Mouse (Mus musculus): Measurements from ENCODE around the gene Zfp689. TPM values are rescaled to one million over a fixed set of nuclear protein-coding genes. Genes with fewer than 3 reads are reported as not detected.
A peak's percentile ranks its signal among the peaks of the same experiment; 100 is the strongest.

Gene Zfp689
- polyA plus RNA-seq, 1 experiment from 2014 or later: 13.1 TPM

GRCm38 (mm10) chr7:127477687-127478634 is 29.0 kb upstream of the Zfp689 start:
- H3K9ac ChIP-seq: peak overlapping the region; percentile 98
- peaks cover 58% of the 10 kb centered on the region for H3K36me3 ChIP-seq
- under 1% methylated on average over 50 of the region's 50 CpGs for WGBS
- H3K4me1 ChIP-seq: peaks cover 26% of the 10 kb centered on the region
- peak; percentile 93 for ATAC-seq (ENCODE audit: insufficient number of reproducible peaks, insufficient read depth, low FRiP score, low TSS enrichment, low read depth)
- peak overlapping the region; percentile 98 for H3K27ac ChIP-seq
- no peaks in the 10 kb centered on the region for H3K27me3 ChIP-seq
- no peaks in the 10 kb centered on the region for H3K9me3 ChIP-seq
- peak overlapping the region; percentile 99 for H3K4me3 ChIP-seq
- H3K4me2 ChIP-seq: peak overlapping the region; percentile 98

- Histone ChIP-seq H3K27ac (peak overlapping the region; percentile 98), H3K27me3 (no peaks in the 10 kb centered on the region), H3K4me1 (peaks cover 34% of the 10 kb centered on the region), H3K9ac (peak overlapping the region; percentile 98), H3K4me3 (peak overlapping the region; percentile 99), H3K9me3 (no peaks in the 10 kb centered on the region), H3K36me3 (peaks cover 48% of the 10 kb centered on the region), H3K4me2 (peak overlapping the region; percentile 98)
- WGBS: 81% methylated on average over 4 of the region's 4 CpGs
- no peak for ATAC-seq (ENCODE audit: insufficient number of reproducible peaks, insufficient read depth, low FRiP score, low TSS enrichment, low read depth)
Observed at GRCm38 (mm10) chr7:127476855-127477254, 27.9 kb upstream of the Zfp689 start.

- Histone ChIP-seq H3K9ac (no peak overlapping the region), H3K9me3 (no peaks in the 10 kb centered on the region), H3K27ac (no peak overlapping the region), H3K4me2 (no peak overlapping the region), H3K36me3 (peaks cover 44% of the 10 kb centered on the region), H3K4me1 (peaks cover 34% of the 10 kb centered on the region), H3K4me3 (no peak overlapping the region), H3K27me3 (no peaks in the 10 kb centered on the region)
- 93% methylated on average over 11 of the region's 11 CpGs for WGBS
- ATAC-seq (ENCODE audit: insufficient number of reproducible peaks, insufficient read depth, low FRiP score, low TSS enrichment, low read depth): no peak
Observed at GRCm38 (mm10) chr7:127476336-127476735, 27.4 kb upstream of the Zfp689 start.

DNA sequence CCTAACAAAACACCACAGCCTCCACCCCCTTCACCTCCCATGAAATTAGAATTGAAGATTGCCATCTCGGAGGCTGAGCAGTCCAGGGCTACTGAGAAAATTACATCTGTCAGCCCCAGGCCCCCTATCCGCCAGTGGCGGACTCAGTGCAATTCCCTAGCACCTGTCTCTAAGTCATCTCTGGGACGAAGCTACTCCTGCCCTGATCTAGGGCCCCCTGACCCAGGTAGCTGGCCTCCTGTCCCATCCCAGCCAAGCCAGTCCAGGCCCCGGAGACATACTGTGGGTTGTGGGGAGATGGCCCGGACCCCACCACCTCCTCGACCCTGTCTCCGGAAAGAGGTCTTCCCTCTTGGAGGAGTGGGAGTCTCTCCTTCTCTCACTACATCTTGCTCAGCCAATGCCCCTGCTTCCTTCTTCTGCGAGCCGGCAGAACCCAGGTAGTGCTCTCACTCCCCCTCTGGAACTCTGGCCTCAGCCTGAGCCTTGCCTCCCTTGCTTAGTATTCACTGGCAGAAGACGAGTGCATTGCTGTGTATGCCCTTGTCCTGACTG is 26.3 kb upstream of the Zfp689 start:
- no peak for ATAC-seq (ENCODE audit: insufficient number of reproducible peaks, insufficient read depth, low FRiP score, low TSS enrichment, low read depth)
- Histone ChIP-seq H3K4me2 (no peak overlapping the region), H3K36me3 (peaks cover 34% of the 10 kb centered on the region), H3K9ac (0 out of 2 replicates have a peak overlapping the region, but pooled peaks have one; percentile 16), H3K4me1 (peaks cover 23% of the 10 kb centered on the region), H3K9me3 (no peaks in the 10 kb centered on the region), H3K4me3 (no peak overlapping the region), H3K27ac (no peak overlapping the region), H3K27me3 (no peaks in the 10 kb centered on the region)
- WGBS: 94% methylated on average over 11 of the region's 11 CpGs

DNA sequence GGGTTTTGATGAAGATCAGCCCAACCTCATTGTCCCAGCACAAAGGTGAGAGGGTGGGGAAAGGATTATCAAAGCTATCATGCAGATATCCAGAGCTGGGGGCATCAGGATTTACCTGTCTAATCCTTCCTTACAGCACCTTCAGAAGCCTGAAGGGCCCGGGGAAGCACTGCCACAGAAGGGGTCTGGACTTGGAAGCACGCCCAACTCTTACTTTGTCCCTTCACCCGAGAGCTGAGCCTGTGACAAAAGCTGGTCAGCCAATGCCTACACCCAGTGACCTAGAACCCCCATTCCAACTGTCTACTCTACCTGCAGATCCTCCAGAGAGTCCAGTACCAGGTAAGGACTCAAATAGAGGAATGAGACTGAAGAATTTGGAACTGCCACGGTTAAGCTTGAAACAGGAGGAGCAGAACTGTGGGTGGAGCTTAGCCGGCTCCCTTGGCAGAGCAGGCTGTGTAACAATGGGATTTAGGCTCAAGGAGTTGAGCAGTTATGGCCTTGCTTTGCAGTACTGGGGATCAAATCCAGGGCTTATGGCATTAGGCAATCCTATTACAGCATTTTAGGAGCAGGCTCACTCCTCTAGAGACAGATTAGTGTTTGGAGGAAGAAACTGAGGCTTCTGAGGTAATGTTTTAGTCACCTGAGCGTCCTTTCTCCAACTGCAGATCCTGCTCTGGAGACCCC is 25.6 kb upstream of the Zfp689 start:
- Histone ChIP-seq H3K27me3 (no peaks in the 10 kb centered on the region), H3K4me1 (peaks cover 16% of the 10 kb centered on the region), H3K27ac (no peak overlapping the region), H3K36me3 (peaks cover 33% of the 10 kb centered on the region), H3K4me3 (no peak overlapping the region), H3K4me2 (no peak overlapping the region), H3K9me3 (no peaks in the 10 kb centered on the region), H3K9ac (no peak overlapping the region)
- ATAC-seq (ENCODE audit: insufficient number of reproducible peaks, insufficient read depth, low FRiP score, low TSS enrichment, low read depth): no peak
- 82% methylated on average over 6 of the region's 6 CpGs for WGBS

DNA sequence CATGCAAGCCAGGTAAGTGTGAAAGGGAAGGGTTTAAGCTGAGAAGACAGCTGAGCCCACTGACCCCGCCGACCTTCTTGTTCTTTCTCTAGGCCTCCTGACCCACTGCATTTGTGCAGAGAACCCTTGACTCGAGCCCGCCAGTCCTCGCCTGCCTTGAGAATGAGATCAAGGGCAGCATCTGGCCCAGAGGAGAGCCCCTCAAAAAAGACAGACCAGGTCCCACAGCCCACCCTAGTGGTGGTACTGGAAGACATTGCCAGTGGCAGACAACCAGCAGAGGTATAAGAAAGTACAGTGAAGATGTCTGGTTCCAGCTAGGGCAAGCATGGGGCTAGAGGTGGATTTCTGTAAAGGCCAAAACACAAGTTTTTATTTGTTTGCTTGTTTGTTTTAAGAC is 24.7 kb upstream of the Zfp689 start:
- H3K9ac ChIP-seq: no peak overlapping the region
- no peaks in the 10 kb centered on the region for H3K27me3 ChIP-seq
- no peak for ATAC-seq (ENCODE audit: insufficient number of reproducible peaks, insufficient read depth, low FRiP score, low TSS enrichment, low read depth)
- peaks cover 20% of the 10 kb centered on the region for H3K4me1 ChIP-seq
- no peak overlapping the region for H3K27ac ChIP-seq
- WGBS: 89% methylated on average over 5 of the region's 5 CpGs
- H3K9me3 ChIP-seq: no peaks in the 10 kb centered on the region
- no peak overlapping the region for H3K4me2 ChIP-seq
- peaks cover 39% of the 10 kb centered on the region for H3K36me3 ChIP-seq
- 0 out of 2 replicates have a peak overlapping the region, but pooled peaks have one; percentile 2 for H3K4me3 ChIP-seq

GRCm38 (mm10) chr7:127472060-127472459 is 23.1 kb upstream of the Zfp689 start:
- H3K9ac ChIP-seq: peak overlapping the region; percentile 88
- H3K4me2 ChIP-seq: peak overlapping the region; percentile 84
- peaks cover 52% of the 10 kb centered on the region for H3K36me3 ChIP-seq
- no peaks in the 10 kb centered on the region for H3K27me3 ChIP-seq
- H3K9me3 ChIP-seq: no peaks in the 10 kb centered on the region
- WGBS: 1% methylated on average over 7 of the region's 7 CpGs
- H3K4me1 ChIP-seq: peaks cover 17% of the 10 kb centered on the region
- H3K4me3 ChIP-seq: peak overlapping the region; percentile 82
- ATAC-seq (ENCODE audit: insufficient number of reproducible peaks, insufficient read depth, low FRiP score, low TSS enrichment, low read depth): no peak
- H3K27ac ChIP-seq: peak overlapping the region; percentile 99

GRCm38 (mm10) chr7:127471646-127472010 is 22.7 kb upstream of the Zfp689 start:
- peaks cover 56% of the 10 kb centered on the region for H3K36me3 ChIP-seq
- H3K4me2 ChIP-seq: peak overlapping the region; percentile 84
- H3K4me3 ChIP-seq: peak overlapping the region; percentile 82
- no peaks in the 10 kb centered on the region for H3K27me3 ChIP-seq
- 0% methylated on average over 23 of the region's 25 CpGs for WGBS
- H3K4me1 ChIP-seq: peaks cover 13% of the 10 kb centered on the region
- H3K27ac ChIP-seq: peak overlapping the region; percentile 99
- peak overlapping the region; percentile 88 for H3K9ac ChIP-seq
- no peaks in the 10 kb centered on the region for H3K9me3 ChIP-seq
- peak; percentile 27 for ATAC-seq (ENCODE audit: insufficient number of reproducible peaks, insufficient read depth, low FRiP score, low TSS enrichment, low read depth)

DNA sequence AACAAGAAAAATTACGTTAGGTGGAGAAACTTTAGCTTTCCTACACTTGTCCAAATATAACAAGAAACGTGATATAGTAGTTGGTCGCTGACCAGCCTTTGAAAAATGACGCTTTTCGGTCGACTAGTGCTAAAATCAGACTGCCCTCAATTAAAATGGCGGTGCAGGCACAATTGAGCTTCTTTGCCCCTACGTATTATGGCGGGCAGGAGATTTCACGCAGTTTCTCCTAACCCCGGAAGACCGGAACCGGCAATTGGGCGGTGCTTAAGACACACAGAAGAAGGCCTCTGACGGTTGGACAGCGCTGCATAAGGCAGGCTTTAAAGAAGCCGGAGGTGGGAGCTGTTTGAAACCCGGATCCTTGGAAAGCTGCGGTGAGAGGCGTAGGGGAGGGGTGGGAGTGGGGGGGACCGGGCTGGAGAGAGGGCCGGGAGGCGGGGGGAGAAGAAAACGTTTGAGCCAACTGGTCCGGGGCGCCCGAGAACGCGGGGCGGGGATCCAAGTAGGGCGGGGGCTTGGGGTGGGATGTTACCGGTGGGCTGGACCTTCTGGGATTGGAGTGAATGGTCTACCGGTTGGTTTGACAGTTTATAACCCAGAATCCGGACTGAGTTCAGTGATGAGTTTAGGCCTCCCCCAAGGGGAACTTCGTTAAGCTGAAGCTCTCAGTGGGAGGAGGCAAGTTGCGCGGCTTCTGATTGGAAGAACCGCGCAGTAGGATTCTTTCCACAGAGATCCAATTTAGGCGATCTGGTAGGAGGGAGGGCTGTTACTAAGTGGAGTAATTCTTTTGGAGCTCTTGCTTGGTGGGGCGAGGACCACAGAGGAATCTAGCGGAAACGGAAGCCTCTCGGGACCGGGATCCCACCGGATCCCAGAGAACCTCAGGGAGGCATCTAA is 22.0 kb upstream of the Zfp689 start:
- Histone ChIP-seq H3K4me1 (peaks cover 13% of the 10 kb centered on the region), H3K27me3 (no peaks in the 10 kb centered on the region), H3K9me3 (no peaks in the 10 kb centered on the region), H3K27ac (peak overlapping the region; percentile 99), H3K9ac (peak overlapping the region; percentile 88), H3K4me3 (peak overlapping the region; percentile 82), H3K36me3 (peaks cover 56% of the 10 kb centered on the region), H3K4me2 (peak overlapping the region; percentile 84)
- under 1% methylated on average over 45 of the region's 46 CpGs for WGBS
- peak; percentile 92 for ATAC-seq (ENCODE audit: insufficient number of reproducible peaks, insufficient read depth, low FRiP score, low TSS enrichment, low read depth)

GRCm38 (mm10) chr7:127470011-127470715 is 21.2 kb upstream of the Zfp689 start:
- H3K27me3 ChIP-seq: no peaks in the 10 kb centered on the region
- peak overlapping the region; percentile 99 for H3K27ac ChIP-seq
- peak overlapping the region; percentile 88 for H3K9ac ChIP-seq
- peak overlapping the region; percentile 84 for H3K4me2 ChIP-seq
- peaks cover 56% of the 10 kb centered on the region for H3K36me3 ChIP-seq
- H3K4me3 ChIP-seq: peak overlapping the region; percentile 82
- WGBS: 8% methylated on average over 10 of the region's 10 CpGs
- ATAC-seq (ENCODE audit: insufficient number of reproducible peaks, insufficient read depth, low FRiP score, low TSS enrichment, low read depth): no peak
- H3K9me3 ChIP-seq: no peaks in the 10 kb centered on the region
- H3K4me1 ChIP-seq: peaks cover 13% of the 10 kb centered on the region

All from embryonic facial prominence, embryonic 13.5 days (tissue).